Mouse (Mus musculus) kidney, adult 2 months (tissue): ENCODE measurements at regions not wholly inside any gene's neighbourhood (a gene's known extent, or its start where the extent isn't known, plus 50 kb on each side); places are given as distances from the start of the nearest gene placed in this dataset.

Experiments used
- CTCF ChIP-seq: fragments of 200-500 bp; conservative IDR thresholded peaks from 2 replicates; pipeline ENCODE4 v1.5.1; 2011; ENCODE audit warnings: low read depth, mild to moderate bottlenecking, control low read depth, low read length, moderate library complexity, mixed read lengths; ENCODE audit not compliant: insufficient read depth, insufficient read length
- POLR2A ChIP-seq: fragments of 200-500 bp; IDR thresholded peaks from one replicate; pipeline ENCODE4 v1.6.1; 2011; ENCODE audit warnings: low read depth, low read length, control low read depth

DNA sequence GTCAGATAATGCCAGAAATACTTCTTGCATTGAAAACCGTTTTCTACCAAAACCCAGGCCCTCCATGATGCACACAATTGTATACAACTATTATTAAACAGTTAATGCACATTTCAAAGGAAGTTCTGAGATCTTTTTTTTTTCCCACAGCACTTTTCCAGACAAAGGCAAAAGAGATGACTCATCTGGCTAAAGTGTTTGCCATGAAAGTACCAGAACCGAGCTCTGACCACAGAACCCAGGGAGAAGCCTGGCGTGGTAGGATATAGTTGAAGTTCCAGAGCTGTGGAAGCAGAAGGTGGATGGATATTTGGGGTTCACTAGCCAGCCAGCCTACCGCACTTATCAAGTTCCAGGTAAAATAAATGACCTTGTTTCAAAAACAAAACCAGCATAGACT lies 146.0 kb downstream of the Nuak1 start:
- no peak for TF ChIP-seq CTCF
- TF ChIP-seq POLR2A: no peak
